Mouse (Mus musculus) G1E-ER4 (cell line): ENCODE results near the gene 4930447C04Rik. TPM values are rescaled to one million over a fixed set of nuclear protein-coding genes. Genes with fewer than 3 reads are reported as not detected.

Experiments used
- GATA1 ChIP-seq: IDR thresholded peaks from one replicate; pipeline ENCODE4 v1.8.0; 2012; ENCODE audit warnings: low read length, inconsistent platforms
- polyA plus RNA-seq: library from polyadenylated mRNA; stranded (reverse); fragments of >175 nt; gene quantifications from 2 replicates; pipeline ENCODE4 v1.2.3, GENCODE M21; 2012

4930447C04Rik gene
- polyA plus RNA-seq, 1 experiment, result not detected

GRCm38 (mm10) chr12:72917159-72917993 is 23.2 kb downstream of the 4930447C04Rik start:
- TF ChIP-seq GATA1, result no peak

GRCm38 (mm10) chr12:72854377-72855032 is 86.1 kb downstream of the 4930447C04Rik start:
- TF ChIP-seq GATA1, result no peak

- no peak for TF ChIP-seq GATA1
These were observed 87.0 kb downstream of the 4930447C04Rik start for GRCm38 (mm10) chr12:72853406-72854076.

GRCm38 (mm10) chr12:72852264-72852663 is 88.3 kb downstream of the 4930447C04Rik start:
- no peak for TF ChIP-seq GATA1

- TF ChIP-seq GATA1, result no peak
These were observed 90.4 kb downstream of the 4930447C04Rik start for GRCm38 (mm10) chr12:72850146-72850545.

- no peak for TF ChIP-seq GATA1
These were observed 92.8 kb downstream of the 4930447C04Rik start for GRCm38 (mm10) chr12:72847725-72848124.

GRCm38 (mm10) chr12:72845946-72846345 is 94.6 kb downstream of the 4930447C04Rik start:
- no peak for TF ChIP-seq GATA1

- no peak for TF ChIP-seq GATA1
These were observed 96.5 kb downstream of the 4930447C04Rik start for GRCm38 (mm10) chr12:72843973-72844620.

GRCm38 (mm10) chr12:72843555-72843954 is 97.0 kb downstream of the 4930447C04Rik start:
- TF ChIP-seq GATA1, result no peak

GRCm38 (mm10) chr12:72843135-72843534 is 97.4 kb downstream of the 4930447C04Rik start:
- TF ChIP-seq GATA1, result no peak

- no peak for TF ChIP-seq GATA1
These were observed 99.1 kb downstream of the 4930447C04Rik start for GRCm38 (mm10) chr12:72841500-72841899.

GRCm38 (mm10) chr12:72837302-72837701 is 103.3 kb downstream of the 4930447C04Rik start:
- TF ChIP-seq GATA1, result no peak

- TF ChIP-seq GATA1, result no peak
These were observed 105.0 kb downstream of the 4930447C04Rik start for GRCm38 (mm10) chr12:72835518-72836015.

- TF ChIP-seq GATA1, result no peak
These were observed 105.6 kb downstream of the 4930447C04Rik start for GRCm38 (mm10) chr12:72834773-72835517.

- TF ChIP-seq GATA1, result no peak
These were observed 108.7 kb downstream of the 4930447C04Rik start for GRCm38 (mm10) chr12:72831711-72832432.

Other genes starting within 250 kb of the 4930447C04Rik start
- 14.0 and 18.7 TPM in 2 replicates for gene Ppm1a, start 183.3 kb downstream of the 4930447C04Rik start, polyA plus RNA-seq
- gene Six6, start 882 bp downstream of the 4930447C04Rik start, polyA plus RNA-seq, result not detected in 2 replicates
- 9.8 and 11.0 TPM in 2 replicates for gene Six1, start 113.1 kb upstream of the 4930447C04Rik start, polyA plus RNA-seq
- gene Six4, start 172.7 kb upstream of the 4930447C04Rik start, polyA plus RNA-seq, result 1.1 and 1.3 TPM in 2 replicates
- 2.2 TPM in 2 replicates for gene Mnat1, start 182.9 kb upstream of the 4930447C04Rik start, polyA plus RNA-seq